Mouse (Mus musculus): Measurements from ENCODE around the gene Zfp787. TPM values are rescaled to one million over a fixed set of nuclear protein-coding genes. Genes with fewer than 3 reads are reported as not detected.

Zfp787 gene
- total RNA-seq, 4 experiments from 2014 or later = 24.7 to 29.4 (median 28.0) TPM

- DNase-seq (ENCODE audit: low spot score) = no peak
These were observed 8.9 kb upstream of the Zfp787 start for GRCm38 (mm10) chr7:6164671-6165070.

- no peak for DNase-seq (ENCODE audit: low spot score)
These were observed 6.4 kb upstream of the Zfp787 start for GRCm38 (mm10) chr7:6162172-6162571.

- no peak for DNase-seq (ENCODE audit: low spot score)
These were observed 5.7 kb upstream of the Zfp787 start for GRCm38 (mm10) chr7:6161541-6161940.

DNA sequence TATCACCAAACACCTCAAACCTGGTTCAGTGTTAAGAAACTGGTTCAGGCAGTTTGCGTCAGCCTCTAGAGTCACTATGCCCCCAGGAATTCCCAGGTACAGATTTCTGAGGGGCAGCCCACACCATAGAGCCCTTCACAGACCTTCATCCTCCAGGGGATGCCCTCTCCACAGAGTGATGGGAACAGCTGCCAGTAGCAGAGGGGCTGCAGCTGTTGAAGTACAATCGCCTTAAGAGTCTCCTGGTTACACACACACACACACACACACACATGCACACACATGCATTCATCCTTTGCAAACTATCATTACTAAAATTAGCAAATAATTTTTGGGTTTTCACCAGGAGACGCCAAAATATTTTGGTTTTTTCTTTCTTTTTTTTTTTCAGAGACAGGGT lies 3.8 kb upstream of the Zfp787 start:
- no peak for DNase-seq (ENCODE audit: low spot score)

DNA sequence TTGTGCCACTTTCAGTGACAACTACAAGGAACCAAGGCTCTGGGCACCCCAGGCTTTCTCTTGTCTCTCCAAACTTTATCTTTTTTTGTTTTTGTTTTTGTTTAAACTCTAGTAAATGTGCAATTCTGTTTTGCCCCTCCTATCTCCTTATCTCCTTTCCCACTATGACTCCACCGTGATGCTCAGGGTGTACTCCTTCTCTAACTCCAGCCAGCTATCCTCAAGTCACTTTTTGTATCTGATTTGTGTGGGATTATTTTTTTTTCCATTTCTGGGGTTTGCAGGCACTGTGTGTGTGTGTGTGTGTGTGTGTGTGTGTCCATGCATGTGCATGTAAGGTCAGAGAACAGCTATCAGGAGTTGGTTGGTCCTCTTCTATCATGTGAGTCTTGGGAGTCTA lies 1.7 kb upstream of the Zfp787 start:
- no peak for DNase-seq (ENCODE audit: low spot score)

GRCm38 (mm10) chr7:6156901-6157472 lies 1.2 kb upstream of the Zfp787 start:
- no peak for DNase-seq (ENCODE audit: low spot score)

DNA sequence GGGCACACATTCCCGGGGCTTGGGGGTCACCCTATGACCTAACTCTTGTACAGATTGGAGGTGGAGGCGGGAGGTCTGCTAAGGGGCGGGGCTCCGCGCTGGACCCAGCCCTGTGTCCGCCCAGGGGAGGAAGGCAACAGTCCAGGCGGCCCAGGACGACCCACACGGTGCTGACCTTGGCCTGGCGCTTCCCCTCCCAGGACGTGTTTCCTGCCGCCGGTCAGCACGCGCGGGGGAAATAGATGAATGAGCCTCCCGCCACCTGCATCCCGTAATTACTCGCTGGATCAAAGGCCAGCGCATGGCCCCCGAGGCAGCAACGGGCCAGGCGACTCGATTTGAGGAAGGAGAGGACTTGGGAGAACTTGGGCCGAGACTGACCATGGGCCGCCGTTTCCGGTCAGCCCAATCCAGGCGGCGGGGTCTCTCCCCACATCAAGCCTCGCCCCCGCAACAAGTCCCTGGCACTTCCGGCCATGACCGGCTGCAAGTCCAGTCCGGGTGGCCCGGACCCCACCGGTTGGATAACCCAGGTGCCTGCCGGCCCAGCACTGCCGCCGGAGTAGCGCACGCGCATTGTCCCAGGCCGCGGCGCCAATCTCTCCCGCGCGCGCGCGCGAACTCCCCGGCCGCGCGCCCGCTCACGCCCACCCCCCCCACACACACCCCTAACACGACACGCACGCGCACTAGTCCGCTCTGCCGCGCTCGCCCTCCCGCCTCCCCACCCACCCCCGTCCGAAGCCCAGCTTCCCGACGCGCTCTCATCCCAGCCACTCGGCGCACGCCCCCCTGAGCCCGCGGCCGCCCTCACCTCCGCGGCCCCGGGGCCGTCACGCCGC lies 545 bp downstream of the Zfp787 start:
- peak; percentile 81 for DNase-seq (ENCODE audit: low spot score)

GRCm38 (mm10) chr7:6154164-6154563 lies 1.6 kb downstream of the Zfp787 start:
- no peak for DNase-seq (ENCODE audit: low spot score)

- no peak for DNase-seq (ENCODE audit: low spot score)
These were observed 2.7 kb downstream of the Zfp787 start for GRCm38 (mm10) chr7:6153131-6153530.

- no peak for DNase-seq (ENCODE audit: low spot score)
These were observed 3.8 kb downstream of the Zfp787 start for GRCm38 (mm10) chr7:6152036-6152435.

GRCm38 (mm10) chr7:6151266-6151665 lies 4.5 kb downstream of the Zfp787 start:
- no peak for DNase-seq (ENCODE audit: low spot score)

DNA sequence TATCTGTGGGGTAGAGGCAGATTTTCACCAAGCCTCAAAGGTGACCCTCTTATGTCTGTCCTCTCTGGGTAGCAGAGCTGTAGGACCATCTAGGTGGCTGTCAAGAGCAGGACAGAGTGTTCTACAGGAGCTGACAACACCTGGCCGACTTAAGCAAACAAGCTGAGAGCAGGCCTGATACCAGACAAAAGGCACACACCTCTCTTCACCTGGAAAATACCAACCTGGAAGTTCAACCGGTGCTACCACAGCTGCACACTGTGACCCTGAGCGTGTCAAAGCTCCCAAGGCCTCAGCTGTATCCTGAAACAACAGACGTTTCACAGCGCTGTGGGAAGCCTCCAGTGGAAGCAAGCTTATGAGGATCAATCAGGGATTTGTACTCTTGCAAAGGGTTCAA lies 8.1 kb downstream of the Zfp787 start:
- DNase-seq (ENCODE audit: low spot score) = no peak

DNA sequence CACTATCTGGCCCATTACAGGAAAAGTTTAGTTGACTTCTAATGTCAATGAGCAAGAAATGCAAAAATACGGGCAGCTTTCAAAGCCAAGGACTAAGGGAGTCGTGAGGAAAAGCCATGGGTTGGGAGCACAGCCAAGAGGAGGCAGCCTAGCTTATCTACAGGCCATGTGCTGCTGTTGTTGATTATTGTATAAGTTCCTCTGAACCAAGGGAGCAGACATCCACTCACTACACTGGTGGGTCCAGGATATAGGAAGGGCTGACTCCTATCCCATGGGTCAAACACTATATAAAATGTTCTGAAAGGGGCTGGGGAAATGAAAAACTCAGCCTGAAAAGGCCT lies 8.8 kb downstream of the Zfp787 start:
- no peak for DNase-seq (ENCODE audit: low spot score)

DNA sequence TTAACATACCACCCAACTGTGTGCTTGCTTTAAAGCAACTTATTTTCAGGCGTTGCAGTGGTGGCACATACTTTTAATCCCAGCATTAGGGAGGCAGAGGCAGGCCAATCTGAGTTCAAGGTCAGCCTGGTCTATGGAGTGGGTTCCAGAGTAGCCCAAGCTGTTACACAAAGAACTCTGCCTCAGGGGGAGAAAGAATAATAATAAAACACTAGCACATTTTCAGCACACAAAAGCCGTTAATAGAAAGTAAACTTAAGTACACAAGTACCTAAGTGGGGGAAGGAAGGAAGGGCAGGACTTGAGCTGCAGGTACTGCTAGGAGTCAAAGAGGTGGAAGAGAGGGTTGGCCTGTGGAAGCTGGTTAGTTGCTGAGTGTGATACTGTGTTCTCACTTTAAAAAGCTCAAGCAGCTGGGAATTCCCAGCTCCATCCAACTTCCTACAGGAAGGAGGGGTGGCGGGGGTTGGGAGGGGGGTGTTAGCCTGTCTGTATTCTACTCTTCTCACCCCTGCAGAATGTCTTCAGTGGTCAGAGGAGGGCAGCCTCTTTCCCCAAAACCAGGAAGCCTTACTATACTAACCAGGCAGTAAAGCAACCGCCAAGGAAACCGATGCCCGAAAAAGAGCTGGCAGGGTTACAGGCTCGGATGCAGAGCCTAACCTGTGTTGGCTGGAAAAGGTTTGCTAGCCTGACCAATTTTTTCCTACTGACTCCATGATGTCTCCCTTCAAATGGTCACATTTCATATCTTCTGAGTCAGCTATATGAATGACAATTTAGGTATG lies 9.4 kb downstream of the Zfp787 start:
- DNase-seq (ENCODE audit: low spot score) = no peak

DNA sequence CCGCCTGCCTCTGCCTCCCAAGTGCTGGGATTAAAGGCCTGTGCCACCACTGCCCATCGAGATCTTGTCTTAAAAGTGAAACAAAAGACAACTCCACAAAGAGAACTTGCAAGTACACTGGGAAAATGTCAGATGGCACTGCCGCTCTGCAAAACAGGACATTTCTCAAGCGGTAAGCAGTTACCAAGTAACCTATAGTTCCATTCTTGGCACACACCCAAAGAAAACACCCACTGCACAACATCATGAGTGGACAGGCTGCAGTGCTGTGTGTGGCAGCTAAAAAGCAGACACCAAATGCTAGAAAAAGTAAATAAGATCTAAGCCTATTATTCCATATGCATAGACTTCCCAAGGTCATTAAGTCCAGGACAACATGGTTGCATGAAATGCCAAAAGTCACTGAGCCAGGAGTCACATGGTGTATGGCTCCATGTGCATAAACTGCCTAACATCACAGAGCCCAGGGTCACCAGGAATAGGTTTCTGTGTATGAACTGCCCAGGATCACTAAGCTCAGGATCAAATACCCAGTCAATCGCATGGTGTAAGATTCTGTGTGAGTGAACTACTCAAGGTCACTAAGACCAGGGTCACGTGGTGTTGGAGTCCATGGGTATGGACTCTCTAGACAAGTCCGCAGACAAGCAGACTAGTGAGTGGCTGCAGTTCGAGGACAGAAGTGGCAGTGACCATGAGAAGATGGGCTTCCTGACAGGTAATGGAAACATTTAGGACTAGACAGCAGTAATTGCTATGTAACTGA lies 10.2 kb downstream of the Zfp787 start:
- DNase-seq (ENCODE audit: low spot score) = no peak

GRCm38 (mm10) chr7:6143991-6144531 lies 11.7 kb downstream of the Zfp787 start:
- no peak for DNase-seq (ENCODE audit: low spot score)

GRCm38 (mm10) chr7:6139295-6139694 lies 16.5 kb downstream of the Zfp787 start:
- DNase-seq (ENCODE audit: low spot score) = no peak

DNA sequence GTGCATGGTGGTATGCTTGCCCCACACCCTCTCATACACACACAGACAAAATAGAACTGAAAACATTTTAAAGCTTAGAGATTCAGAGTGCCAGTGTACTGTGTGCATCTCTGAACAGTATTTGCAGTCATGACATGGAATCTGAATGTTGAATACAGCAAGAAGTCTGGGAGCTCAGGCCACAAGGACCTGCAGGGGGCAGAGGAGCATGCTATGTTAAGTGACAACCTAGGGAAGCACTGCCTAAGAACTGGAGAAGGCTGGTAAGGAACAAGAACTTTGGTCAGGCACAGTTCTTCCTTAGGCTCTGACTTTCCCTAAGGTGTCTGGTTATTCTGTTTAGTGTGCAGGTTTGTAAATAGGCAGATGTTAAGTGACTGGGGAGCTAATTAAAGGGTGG lies 19.3 kb downstream of the Zfp787 start:
- DNase-seq (ENCODE audit: low spot score) = no peak

- DNase-seq (ENCODE audit: low spot score) = no peak
These were observed 23.2 kb downstream of the Zfp787 start for GRCm38 (mm10) chr7:6132646-6133045.

GRCm38 (mm10) chr7:6130346-6130745 lies 25.5 kb downstream of the Zfp787 start:
- DNase-seq (ENCODE audit: low spot score) = no peak

DNA sequence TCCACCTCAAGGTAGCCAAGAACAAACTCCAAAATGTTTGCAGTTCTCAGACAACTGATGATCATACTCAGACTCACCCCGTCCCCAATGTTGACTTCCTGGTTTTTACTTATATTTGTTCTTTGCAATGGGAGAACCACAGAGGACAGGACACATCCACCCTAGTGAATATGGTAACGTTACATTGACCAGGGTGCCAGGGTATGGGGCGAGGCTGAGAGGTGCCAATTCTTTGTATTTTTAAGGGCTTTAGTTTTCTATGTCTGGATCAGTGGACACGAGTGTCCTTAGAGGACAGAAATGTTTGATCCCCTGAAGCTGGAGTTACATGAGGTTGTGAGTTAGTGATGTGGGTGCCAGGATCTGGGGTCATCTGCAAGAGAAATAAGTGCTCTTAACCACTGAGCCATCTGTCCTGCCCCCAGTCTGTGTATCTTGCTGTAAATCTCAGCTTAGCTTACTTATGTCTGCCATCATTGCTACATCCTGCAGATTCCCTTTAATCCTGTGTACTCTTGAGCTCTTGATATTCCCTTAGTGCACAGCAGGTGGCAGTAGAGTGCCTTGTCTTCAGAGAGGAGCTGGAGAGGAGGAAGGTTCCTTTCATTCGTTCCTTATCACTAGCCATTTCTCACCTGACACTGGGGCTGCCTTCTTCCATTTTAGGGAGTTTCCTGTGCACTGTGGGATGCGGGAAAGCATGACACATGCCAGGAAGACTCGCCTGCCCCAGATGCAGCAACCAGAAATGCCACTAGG lies 28.9 kb downstream of the Zfp787 start:
- peak; percentile 82 for DNase-seq (ENCODE audit: low spot score)
